Mouse (Mus musculus): ENCODE measurements around the gene Glo1. TPM values are rescaled to one million over a fixed set of nuclear protein-coding genes. Genes with fewer than 3 reads are reported as not detected.

The Glo1 gene
- polyA plus RNA-seq, 1 experiment = 38.9 TPM

DNA sequence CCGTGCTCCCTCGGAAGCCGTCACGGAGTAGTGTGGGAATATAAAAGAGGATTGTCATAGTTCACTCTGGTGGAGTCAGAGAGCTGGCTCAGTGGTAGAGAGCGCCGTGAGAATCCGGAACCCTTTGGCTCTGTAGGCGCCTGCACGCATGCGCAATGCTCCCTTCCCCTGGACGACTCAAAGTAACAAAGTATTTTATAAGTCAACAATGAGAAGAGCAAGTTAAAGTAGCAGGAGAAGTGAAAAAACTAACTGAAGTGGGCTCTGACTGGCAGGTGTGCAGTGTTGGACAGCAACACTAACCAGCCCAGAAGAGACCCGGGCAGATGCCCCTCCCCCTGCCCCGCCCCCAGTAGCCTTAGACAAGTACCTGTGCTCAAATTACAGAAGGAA, 31.5 kb upstream of the Glo1 start:
- Histone ChIP-seq H3K4me3 (ENCODE audit: low read depth, low read length) (peak overlapping the region; percentile 32), H3K36me3 (ENCODE audit: control insufficient read depth, insufficient read depth, low read length) (peaks cover 15% of the 10 kb centered on the region), H3K4me1 (ENCODE audit: control insufficient read depth, insufficient read depth, insufficient read length, low read length) (no peaks in the 10 kb centered on the region), H3K27me3 (ENCODE audit: control insufficient read depth, insufficient read depth, low read length) (no peaks in the 10 kb centered on the region), H3K27ac (ENCODE audit: insufficient read depth, low read depth, low read length) (no peak overlapping the region)
- TF ChIP-seq POLR2A (IDR thresholded peaks at IDR 0.05; ENCODE audit: low read depth, low read length) = no peak
- no peak for TF ChIP-seq CTCF (IDR thresholded peaks at IDR 0.05; ENCODE audit: extremely low read depth, insufficient read length, insufficient replicate concordance, low read depth, low read length)
- WGBS = 33% methylated on average over 13 of the region's 13 CpGs

DNA sequence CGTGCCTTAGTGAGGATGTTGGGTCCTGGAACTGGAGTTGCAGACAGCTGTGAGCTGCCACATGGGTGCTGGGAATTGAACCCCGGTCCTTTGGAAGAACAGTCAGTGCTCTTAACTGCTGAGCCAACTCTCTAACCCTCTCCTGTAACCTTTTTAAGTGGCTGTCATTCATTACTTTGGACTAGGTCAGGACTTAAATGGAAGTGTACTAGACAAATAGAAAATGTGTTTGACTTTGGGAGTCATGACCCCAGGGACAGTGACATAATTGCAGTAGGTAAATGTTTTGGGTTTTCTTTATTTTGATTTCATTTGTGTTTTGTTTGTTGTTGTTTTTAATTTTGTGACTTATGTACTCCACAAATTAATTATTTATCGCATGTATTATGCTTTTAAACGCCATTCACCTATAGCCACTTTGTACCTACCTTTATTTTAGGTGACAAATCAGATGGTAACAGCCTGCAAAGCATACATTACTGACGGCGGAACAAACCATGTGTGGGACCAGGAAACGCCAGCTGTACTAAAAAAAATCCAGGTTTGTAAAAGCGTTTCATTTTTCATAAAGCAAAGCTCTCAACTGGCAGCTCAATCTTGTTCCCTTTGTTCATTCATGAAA, 31.0 kb upstream of the Glo1 start:
- Histone ChIP-seq H3K4me1 (ENCODE audit: control insufficient read depth, insufficient read depth, insufficient read length, low read length) (no peaks in the 10 kb centered on the region), H3K27me3 (ENCODE audit: control insufficient read depth, insufficient read depth, low read length) (no peaks in the 10 kb centered on the region), H3K36me3 (ENCODE audit: control insufficient read depth, insufficient read depth, low read length) (peaks cover 17% of the 10 kb centered on the region), H3K4me3 (ENCODE audit: low read depth, low read length) (peak overlapping the region; percentile 32), H3K27ac (ENCODE audit: insufficient read depth, low read depth, low read length) (no peak overlapping the region)
- WGBS = 57% methylated on average over 8 of the region's 8 CpGs
- TF ChIP-seq CTCF (IDR thresholded peaks at IDR 0.05; ENCODE audit: extremely low read depth, insufficient read length, insufficient replicate concordance, low read depth, low read length) = no peak
- TF ChIP-seq POLR2A (IDR thresholded peaks at IDR 0.05; ENCODE audit: low read depth, low read length) = no peak

DNA sequence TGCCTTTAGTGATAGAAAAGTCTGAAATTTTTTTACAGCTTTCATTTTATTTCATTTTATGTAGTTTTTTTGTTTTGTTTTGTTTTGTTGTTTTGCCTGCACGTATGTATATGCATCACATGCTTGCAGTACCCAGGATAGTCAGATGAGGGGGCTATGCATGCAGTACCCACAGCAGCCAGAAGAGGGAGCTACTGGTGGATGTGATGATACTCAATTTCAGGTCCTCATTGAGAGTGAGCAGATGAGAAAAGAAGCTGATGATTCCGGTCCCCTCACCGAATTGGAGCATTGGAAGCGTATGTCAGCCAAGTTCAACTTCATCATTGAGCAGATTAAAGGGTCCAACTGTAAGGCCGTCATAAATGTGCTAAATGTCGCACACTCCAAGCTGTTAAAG, 26.3 kb upstream of the Glo1 start:
- TF ChIP-seq CTCF (IDR thresholded peaks at IDR 0.05; ENCODE audit: extremely low read depth, insufficient read length, insufficient replicate concordance, low read depth, low read length) (peak; percentile 41; the same call in 1 of the 2 replicates), POLR2A (IDR thresholded peaks at IDR 0.05; ENCODE audit: low read depth, low read length) (no peak)

DNA sequence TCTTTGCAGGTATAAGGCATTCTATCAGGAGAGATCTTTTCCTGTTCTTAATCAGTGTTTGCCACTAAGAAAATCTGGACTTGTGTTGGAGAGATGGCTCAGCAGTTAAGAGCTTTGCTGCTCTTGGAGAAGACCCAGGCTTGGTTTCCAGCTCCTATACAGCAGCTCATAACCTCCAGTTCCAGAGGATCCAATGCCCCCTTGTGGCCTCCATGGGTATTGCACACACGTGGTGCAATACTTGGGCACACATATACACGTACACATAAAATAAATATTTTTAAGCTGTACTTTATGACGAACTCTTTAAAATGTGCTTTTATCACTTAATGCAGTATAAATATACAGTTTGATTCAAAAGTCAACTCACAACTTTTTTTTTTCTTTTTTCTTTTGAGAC, 22.1 kb upstream of the Glo1 start:
- TF ChIP-seq POLR2A (IDR thresholded peaks at IDR 0.05; ENCODE audit: low read depth, low read length) (no peak), CTCF (IDR thresholded peaks at IDR 0.05; ENCODE audit: extremely low read depth, insufficient read length, insufficient replicate concordance, low read depth, low read length) (peak; percentile 38; the same call in 1 of the 2 replicates)
- no peaks in the 10 kb centered on the region for H3K27me3 ChIP-seq (ENCODE audit: control insufficient read depth, insufficient read depth, low read length)

More for the DNA sequence above, 26.3 kb upstream of the Glo1 start:
- Histone ChIP-seq H3K36me3 (ENCODE audit: control insufficient read depth, insufficient read depth, low read length) (peaks cover 14% of the 10 kb centered on the region), H3K4me1 (ENCODE audit: control insufficient read depth, insufficient read depth, insufficient read length, low read length) (no peaks in the 10 kb centered on the region), H3K27me3 (ENCODE audit: control insufficient read depth, insufficient read depth, low read length) (no peaks in the 10 kb centered on the region), H3K4me3 (ENCODE audit: low read depth, low read length) (no peak overlapping the region), H3K27ac (ENCODE audit: insufficient read depth, low read depth, low read length) (no peak overlapping the region)
- WGBS = 95% methylated on average over 6 of the region's 6 CpGs

DNA sequence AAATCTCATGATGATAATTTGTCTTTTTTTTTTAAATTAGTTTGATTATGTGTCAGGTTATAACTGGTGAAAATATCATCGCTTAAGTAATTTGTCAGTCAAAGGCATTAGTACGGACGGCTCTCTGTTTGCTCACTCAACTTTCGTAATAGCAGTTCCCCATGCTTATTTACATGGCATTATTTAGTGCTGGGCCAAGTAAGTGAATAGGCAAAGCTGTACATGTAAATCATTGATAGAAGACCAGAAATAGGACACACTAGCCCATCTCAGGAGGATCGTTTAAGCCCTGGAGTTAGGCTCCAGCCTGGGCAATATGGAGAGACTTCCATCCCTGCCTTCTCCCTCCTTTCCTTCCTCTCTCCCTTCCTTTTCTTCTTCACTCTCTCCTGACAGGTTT, 14.2 kb upstream of the Glo1 start:
- WGBS = 86% methylated on average over 5 of the region's 5 CpGs
- peaks cover 4% of the 10 kb centered on the region; the same call in 1 of the 2 replicates for H3K36me3 ChIP-seq (ENCODE audit: control insufficient read depth, insufficient read depth, low read length)
- H3K4me3 ChIP-seq (ENCODE audit: low read depth, low read length) = no peak overlapping the region
- H3K27me3 ChIP-seq (ENCODE audit: control insufficient read depth, insufficient read depth, low read length) = no peaks in the 10 kb centered on the region
- no peak overlapping the region for H3K27ac ChIP-seq (ENCODE audit: insufficient read depth, low read depth, low read length)
- 0 out of 2 replicates have a peak, but pooled peaks cover 3% of the 10 kb centered on the region for H3K4me1 ChIP-seq (ENCODE audit: control insufficient read depth, insufficient read depth, insufficient read length, low read length)
- TF ChIP-seq POLR2A (IDR thresholded peaks at IDR 0.05; ENCODE audit: low read depth, low read length) = no peak
- no peak for TF ChIP-seq CTCF (IDR thresholded peaks at IDR 0.05; ENCODE audit: extremely low read depth, insufficient read length, insufficient replicate concordance, low read depth, low read length)

More for the DNA sequence above, 22.1 kb upstream of the Glo1 start:
- H3K36me3 ChIP-seq (ENCODE audit: control insufficient read depth, insufficient read depth, low read length) = peaks cover 9% of the 10 kb centered on the region; the same call in 1 of the 2 replicates
- H3K4me1 ChIP-seq (ENCODE audit: control insufficient read depth, insufficient read depth, insufficient read length, low read length) = no peaks in the 10 kb centered on the region
- WGBS = 98% methylated on average over 3 of the region's 3 CpGs
- H3K27ac ChIP-seq (ENCODE audit: insufficient read depth, low read depth, low read length) = no peak overlapping the region
- H3K4me3 ChIP-seq (ENCODE audit: low read depth, low read length) = no peak overlapping the region

DNA sequence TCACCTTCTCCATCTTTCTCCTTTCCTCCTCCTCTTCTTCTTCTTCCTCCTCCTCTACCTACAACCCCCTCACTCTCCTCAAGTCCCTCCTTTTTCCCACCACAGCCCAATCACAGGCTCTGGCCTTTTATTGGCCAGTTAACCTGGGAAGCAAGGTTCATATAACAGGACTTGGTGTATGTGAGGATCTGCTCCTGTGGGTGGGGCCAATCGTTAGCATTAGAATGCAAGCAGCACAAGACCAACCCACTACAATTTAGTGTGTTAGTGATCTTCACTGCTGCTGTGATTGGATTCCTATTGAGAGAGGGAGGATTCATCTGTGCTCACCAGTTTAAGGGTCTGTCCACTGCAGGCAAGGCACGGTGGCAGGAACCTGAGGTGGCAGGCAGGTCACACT, 12.3 kb upstream of the Glo1 start:
- H3K27ac ChIP-seq (ENCODE audit: insufficient read depth, low read depth, low read length) = no peak overlapping the region
- no peaks in the 10 kb centered on the region for H3K27me3 ChIP-seq (ENCODE audit: control insufficient read depth, insufficient read depth, low read length)
- H3K4me1 ChIP-seq (ENCODE audit: control insufficient read depth, insufficient read depth, insufficient read length, low read length) = 0 out of 2 replicates have a peak, but pooled peaks cover 3% of the 10 kb centered on the region
- TF ChIP-seq CTCF (IDR thresholded peaks at IDR 0.05; ENCODE audit: extremely low read depth, insufficient read length, insufficient replicate concordance, low read depth, low read length) = no peak
- no peak for TF ChIP-seq POLR2A (IDR thresholded peaks at IDR 0.05; ENCODE audit: low read depth, low read length)
- 55% methylated on average over 2 of the region's 2 CpGs for WGBS
- peaks cover 2% of the 10 kb centered on the region; the same call in 1 of the 2 replicates for H3K36me3 ChIP-seq (ENCODE audit: control insufficient read depth, insufficient read depth, low read length)
- H3K4me3 ChIP-seq (ENCODE audit: low read depth, low read length) = no peak overlapping the region

DNA sequence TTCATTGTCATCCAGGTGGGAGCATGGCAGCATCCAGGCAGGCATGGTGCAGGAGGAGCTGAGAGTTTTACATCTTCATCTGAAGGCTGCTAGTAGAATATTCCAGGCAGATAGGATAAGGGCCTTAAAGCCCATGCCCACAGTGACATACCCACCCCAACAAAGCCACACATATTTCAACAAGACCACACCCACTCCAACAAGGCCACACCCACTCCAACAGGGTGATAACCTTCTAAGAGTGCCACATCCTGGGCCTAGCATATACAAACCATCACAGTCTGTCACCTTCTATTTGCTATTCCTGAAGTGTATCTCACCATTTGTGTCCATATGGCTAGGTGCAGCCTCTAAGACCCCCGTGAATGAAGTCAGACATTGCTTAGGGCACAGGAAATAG, 11.0 kb upstream of the Glo1 start:
- H3K4me3 ChIP-seq (ENCODE audit: low read depth, low read length) = no peak overlapping the region
- 29% methylated on average over 1 of the region's 1 CpGs for WGBS
- no peaks in the 10 kb centered on the region for H3K27me3 ChIP-seq (ENCODE audit: control insufficient read depth, insufficient read depth, low read length)
- no peak for TF ChIP-seq CTCF (IDR thresholded peaks at IDR 0.05; ENCODE audit: extremely low read depth, insufficient read length, insufficient replicate concordance, low read depth, low read length)
- no peak for TF ChIP-seq POLR2A (IDR thresholded peaks at IDR 0.05; ENCODE audit: low read depth, low read length)
- 0 out of 2 replicates have a peak, but pooled peaks cover 3% of the 10 kb centered on the region for H3K4me1 ChIP-seq (ENCODE audit: control insufficient read depth, insufficient read depth, insufficient read length, low read length)
- H3K27ac ChIP-seq (ENCODE audit: insufficient read depth, low read depth, low read length) = no peak overlapping the region
- peaks cover 2% of the 10 kb centered on the region; the same call in 1 of the 2 replicates for H3K36me3 ChIP-seq (ENCODE audit: control insufficient read depth, insufficient read depth, low read length)
